ENCODE assay signal across 8 mouse cellular contexts in the genomic region with DNA sequence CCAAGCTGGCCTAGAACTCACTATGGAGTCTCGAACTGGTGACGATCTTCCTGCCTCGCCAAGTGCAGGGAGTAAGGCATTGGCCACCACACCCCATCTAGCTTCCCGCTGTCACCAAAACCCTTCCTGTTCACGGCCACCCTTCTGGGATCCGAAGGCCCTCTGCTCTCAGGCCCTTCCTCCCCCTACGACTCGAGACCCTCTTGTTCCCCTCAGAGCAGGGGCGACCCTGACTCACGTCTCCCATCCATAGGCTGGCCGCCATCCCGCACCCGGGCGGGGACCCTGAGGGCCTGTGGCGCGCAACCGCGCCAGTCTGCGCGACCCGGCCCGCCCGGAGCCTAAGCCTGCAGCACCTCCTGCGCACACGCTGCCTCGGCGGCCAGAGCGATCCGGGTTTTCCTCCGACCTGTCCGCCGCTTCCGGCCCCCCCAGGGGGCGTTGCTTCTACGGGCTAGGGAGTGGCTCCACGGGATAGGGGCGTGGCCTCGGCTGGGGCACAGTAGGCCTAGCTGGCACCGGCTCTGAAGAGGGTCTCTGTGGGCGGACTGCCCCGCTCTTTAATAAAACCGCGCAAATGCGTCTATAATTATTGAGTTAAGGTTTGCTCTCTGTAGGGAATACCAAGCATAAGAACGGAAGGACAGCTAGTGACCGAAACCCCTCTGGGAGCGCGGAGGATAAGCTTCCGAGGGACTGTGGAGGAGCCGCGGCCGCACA. TPM values are rescaled to one million over a fixed set of nuclear protein-coding genes. Genes with fewer than 3 reads are reported as not detected.
DNase-seq lines count a peak whose midpoint lies in the region; ATAC-seq and TF ChIP-seq lines count a peak whose summit lies in the region.

A gene (minus strand): TSS at position 424 of the 720 bp plus-strand sequence.

- peak within 1 kb of the TSS; percentile 91 for H3K4me3 ChIP-seq in E14TG2a.4 (replicated peaks; ENCODE audit: low read length)
- H3K4me3 ChIP-seq in forebrain, embryonic 12.5 days (replicated peaks): peak within 1 kb of the TSS; percentile 75
- peak within 1 kb of the TSS; percentile 88 for H3K4me3 ChIP-seq in heart, postnatal 0 days (ENCODE audit: low read depth, low read length)
- peak within 1 kb of the TSS; percentile 88 for H3K4me3 ChIP-seq in neural tube, embryonic 15.5 days (replicated peaks)

- no peaks in the 10 kb centered on the region for H3K27me3 ChIP-seq in E14TG2a.4 (ENCODE audit: insufficient read depth, low read length)
- no peaks in the 10 kb centered on the region for H3K27me3 ChIP-seq in forebrain, embryonic 12.5 days
- no peaks in the 10 kb centered on the region for H3K27me3 ChIP-seq in heart, postnatal 0 days (ENCODE audit: control insufficient read depth, insufficient read depth, low read length)
- H3K27me3 ChIP-seq in neural tube, embryonic 15.5 days (replicated peaks): no peaks in the 10 kb centered on the region

- no peak for TF ChIP-seq CTCF in E14TG2a.4 (conservative IDR thresholded peaks at IDR 0.05; ENCODE audit: low read length)
- TF ChIP-seq CTCF in heart, postnatal 0 days (IDR thresholded peaks at IDR 0.05; ENCODE audit: low read depth): peak; percentile 30

- peak within 1 kb of the TSS; percentile 87 for H3K9ac ChIP-seq in forebrain, embryonic 12.5 days
- peak within 1 kb of the TSS; percentile 78 for H3K9ac ChIP-seq in heart, postnatal 0 days (replicated peaks; ENCODE audit: low read depth, low read length)
- H3K9ac ChIP-seq in neural tube, embryonic 15.5 days (replicated peaks): peak within 1 kb of the TSS; percentile 94

- peak within 1 kb of the TSS; percentile 85 for H3K27ac ChIP-seq in forebrain, embryonic 12.5 days
- H3K27ac ChIP-seq in heart, postnatal 0 days (ENCODE audit: low read depth): peak within 1 kb of the TSS; percentile 95
- H3K27ac ChIP-seq in neural tube, embryonic 15.5 days (replicated peaks): peak within 1 kb of the TSS; percentile 88

- peak; percentile 92 for DNase-seq in c-Kit-positive CD71-positive TER-119-negative erythroid progenitor cells, embryonic 14.5 days (ENCODE audit: low read depth)
- DNase-seq in heart, postnatal 0 days (ENCODE audit: low spot score): peak; percentile 94
- peak; percentile 94 to 96 for DNase-seq in kidney, postnatal 4 days
- DNase-seq in lung, adult 18-20 months: peak; percentile 91 to 93
- DNase-seq in testis, postnatal 14 days (ENCODE audit: low spot score): peak; percentile 92

- peak within 1 kb of the TSS; percentile 76 for H3K4me2 ChIP-seq in forebrain, embryonic 12.5 days
- peak within 1 kb of the TSS; percentile 79 for H3K4me2 ChIP-seq in heart, postnatal 0 days (ENCODE audit: low read depth, low read length)
- peak within 1 kb of the TSS; percentile 79 for H3K4me2 ChIP-seq in neural tube, embryonic 15.5 days

- no peaks in the 10 kb centered on the region for H3K9me3 ChIP-seq in E14TG2a.4 (ENCODE audit: low read length)
- no peaks in the 10 kb centered on the region for H3K9me3 ChIP-seq in forebrain, embryonic 12.5 days
- no peaks in the 10 kb centered on the region for H3K9me3 ChIP-seq in heart, postnatal 0 days (replicated peaks; ENCODE audit: control insufficient read depth, low read length)
- H3K9me3 ChIP-seq in neural tube, embryonic 15.5 days (replicated peaks): no peaks in the 10 kb centered on the region

- peak; percentile 98 for ATAC-seq in forebrain, embryonic 12.5 days (ENCODE audit: low FRiP score)
- ATAC-seq in heart, postnatal 0 days (ENCODE audit: insufficient read depth, low read depth): peak; percentile 98
- ATAC-seq in neural tube, embryonic 15.5 days (ENCODE audit: low FRiP score): peak; percentile 96

- H3K36me3 ChIP-seq in E14TG2a.4 (ENCODE audit: insufficient read depth, low read length): peaks cover 76% of the 10 kb centered on the region
- H3K36me3 ChIP-seq in forebrain, embryonic 12.5 days (replicated peaks): peaks cover 46% of the 10 kb centered on the region
- H3K36me3 ChIP-seq in heart, postnatal 0 days (replicated peaks; ENCODE audit: control insufficient read depth, insufficient read depth, low read length): peaks cover 41% of the 10 kb centered on the region
- peaks cover 39% of the 10 kb centered on the region for H3K36me3 ChIP-seq in neural tube, embryonic 15.5 days

- H3K4me1 ChIP-seq in E14TG2a.4 (replicated peaks; ENCODE audit: low read depth, low read length): peaks cover 31% of the 10 kb centered on the region
- H3K4me1 ChIP-seq in forebrain, embryonic 12.5 days: peaks cover 11% of the 10 kb centered on the region
- peaks cover 7% of the 10 kb centered on the region for H3K4me1 ChIP-seq in heart, postnatal 0 days (ENCODE audit: control insufficient read depth, insufficient read depth)
- H3K4me1 ChIP-seq in neural tube, embryonic 15.5 days: peaks cover 16% of the 10 kb centered on the region

- WGBS in forebrain, embryonic 12.5 days: under 1% methylated on average over 52 of the region's 52 CpGs
- under 1% methylated on average over 52 of the region's 52 CpGs for WGBS in heart, postnatal 0 days
- under 1% methylated on average over 52 of the region's 52 CpGs for WGBS in neural tube, embryonic 15.5 days

- TF ChIP-seq EP300 in heart, postnatal 0 days (IDR thresholded peaks at IDR 0.05; ENCODE audit: low read depth): peak; percentile 75; the same call in 1 of the 2 replicates

RNA-seq across cellular contexts. Expression of the gene that starts here (rescaled TPM):
- 77.8 and 88.3 TPM in 2 replicates for polyA plus RNA-seq in forebrain, embryonic 12.5 days (2016; fragmentation: Nextera tagmentation; extraction: Ambion mirVana)
- 51.3 and 69.0 TPM in 2 replicates for total RNA-seq in heart, postnatal 0 days (2014; rRNA removed; ENCODE audit: low replicate concordance)
- polyA plus RNA-seq in heart, postnatal 0 days (2015; fragmentation: Nextera tagmentation; extraction: Ambion mirVana): 63.2 and 65.1 TPM in 2 replicates
- 69.9 and 70.3 TPM in 2 replicates for polyA plus RNA-seq in neural tube, embryonic 15.5 days (2015; fragmentation: Nextera tagmentation; extraction: Ambion mirVana)

Comparison
In these comparisons a context has a peak if more than half of its experiments do, and no peak if none do; other contexts are left out.
1. Peak in every context shown above with its lines: DNase-seq, ATAC-seq, H3K4me3 ChIP-seq and H3K27ac ChIP-seq.